Mouse (Mus musculus) urinary bladder, postnatal 36 days (tissue): ENCODE measurements around the gene Gm49380.

Source experiments
- DNase-seq, 2 experiments: peaks; one replicate each; pipeline ENCODE4 v3.0.0; 2022; ENCODE audit warnings: low spot score in 2 of 2, mixed read lengths in 1 of 2

The Gm49380 gene

GRCm38 (mm10) chr9:44022100-44022847 lies 91.0 kb downstream of the Gm49380 start:
- DNase-seq, result no peak

GRCm38 (mm10) chr9:44020001-44020400 lies 93.3 kb downstream of the Gm49380 start:
- DNase-seq, result no peak

DNA sequence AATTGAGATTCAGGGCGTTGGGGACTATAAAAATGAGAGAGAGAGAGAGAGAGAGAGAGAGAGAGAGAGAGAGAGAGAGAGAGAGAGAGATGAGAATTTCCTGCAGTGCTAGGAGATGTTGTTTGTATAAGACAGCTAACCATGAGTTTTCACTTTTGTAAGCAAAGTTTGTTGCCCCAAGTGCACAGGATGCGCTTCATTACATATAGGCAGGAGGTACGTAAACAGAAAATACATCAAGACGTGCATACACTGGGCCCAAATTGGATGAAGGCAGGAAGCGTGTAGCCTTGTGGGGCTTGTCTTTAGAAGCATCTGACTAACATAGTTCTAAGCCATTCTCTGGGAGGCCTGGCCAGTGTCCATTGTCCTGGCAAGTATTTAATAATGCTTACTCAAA lies 95.5 kb downstream of the Gm49380 start:
- DNase-seq, result no peak
